Mouse (Mus musculus) spleen, adult 2 months (tissue): ENCODE results near the gene Gm49322.

ENCODE experiments used
- CTCF ChIP-seq: fragments of 200-500 bp; IDR thresholded peaks from 2 replicates; pipeline ENCODE4 v1.5.1; 2011; ENCODE audit warnings: mild to moderate bottlenecking, inconsistent platforms; ENCODE audit not compliant: insufficient read depth, insufficient read length, insufficient replicate concordance; ENCODE audit errors: extremely low read depth
- POLR2A ChIP-seq: fragments of 200-500 bp; IDR thresholded peaks from 2 replicates; pipeline ENCODE4 v1.6.1; 2011; ENCODE audit warnings: low read depth, low read length, inconsistent platforms

- TF ChIP-seq CTCF: peak; percentile 73; the same call in 1 of the 2 replicates
- no peak for TF ChIP-seq POLR2A
These were observed 5.2 kb downstream of the Gm49322 start for GRCm38 (mm10) chr10:80611024-80611423.
